Mouse (Mus musculus): ENCODE data around the gene Dph3. TPM values are rescaled to one million over a fixed set of nuclear protein-coding genes. Genes with fewer than 3 reads are reported as not detected.

Gene Dph3
- total RNA-seq, 2 experiments from 2014 or later, result 110 to 122 TPM

DNA sequence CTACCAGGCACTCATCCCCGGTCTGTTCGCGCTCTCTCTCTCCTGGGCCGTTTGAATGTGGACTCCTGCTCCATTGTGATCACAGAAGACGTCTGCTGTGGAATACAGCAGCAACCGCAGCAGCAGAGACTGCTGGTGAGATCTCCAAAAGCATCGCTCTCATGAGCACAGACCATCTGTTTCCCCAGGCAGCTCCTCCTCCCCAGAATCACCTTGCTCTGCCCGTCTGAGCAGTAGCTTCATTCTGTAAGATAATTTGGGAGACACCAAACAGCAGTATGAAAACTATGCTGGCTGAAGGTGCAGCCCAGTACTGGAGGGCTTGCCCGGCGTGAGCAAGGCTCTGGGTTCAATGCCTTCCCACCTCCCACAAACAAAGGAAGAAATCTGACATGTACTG lies 4.5 kb downstream of the Dph3 start:
- H3K4me3 ChIP-seq, result no peak overlapping the region
- intact Hi-C loops (cut with DNase I), result loop anchor here (10.0 kb wide), 1 partner anchor 586 kb away; the partner anchor contains the start of genes Eaf1 and Mettl6
- DNase-seq, result no peak
- H3K27ac ChIP-seq, result no peak overlapping the region
- TF ChIP-seq CTCF (IDR thresholded peaks at IDR 0.05), result no peak

DNA sequence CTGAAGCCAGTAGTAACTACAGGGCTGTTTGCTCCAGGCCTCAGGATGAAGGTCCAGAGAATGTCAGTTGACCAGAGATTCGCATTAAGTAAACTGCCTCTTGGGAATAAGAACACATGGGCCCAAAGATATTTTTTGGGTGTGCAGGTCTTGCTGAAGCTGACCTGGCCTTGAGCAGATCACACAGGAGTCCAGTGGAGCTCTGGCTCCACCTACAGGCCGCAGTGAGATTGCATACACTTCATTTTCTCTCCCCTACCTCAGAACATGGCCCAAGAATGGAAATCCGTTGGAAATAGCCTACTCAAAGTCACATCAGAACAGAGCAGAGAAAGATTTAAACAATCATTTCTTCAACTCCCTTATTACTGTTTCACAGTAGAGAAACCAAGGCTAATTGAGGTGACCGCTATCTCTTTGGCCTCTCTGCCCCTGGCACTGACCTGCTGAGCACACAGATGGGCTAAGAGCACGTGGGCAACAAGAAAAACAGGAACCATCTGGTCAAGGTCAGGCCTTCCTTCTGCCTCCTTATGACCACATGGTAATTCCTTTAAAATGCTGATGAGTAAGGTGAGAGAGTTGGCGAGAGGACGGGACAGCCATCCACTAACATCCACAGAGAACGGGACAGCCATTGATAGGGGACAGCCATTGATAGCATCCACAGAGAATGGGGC lies 8.5 kb downstream of the Dph3 start:
- intact Hi-C loops (cut with DNase I), result loop anchor here (1.0 to 2.0 kb wide), 3 partner anchors 122 to 420 kb away; no protein-coding TSS in a partner anchor
- TF ChIP-seq CTCF (IDR thresholded peaks at IDR 0.05), result peak; percentile 98; the same call in 1 of the 2 replicates
- peak overlapping the region; percentile 0; the same call in 1 of the 2 replicates for H3K27ac ChIP-seq
- DNase-seq, result peak; percentile 74
- no peak overlapping the region for H3K4me3 ChIP-seq

DNA sequence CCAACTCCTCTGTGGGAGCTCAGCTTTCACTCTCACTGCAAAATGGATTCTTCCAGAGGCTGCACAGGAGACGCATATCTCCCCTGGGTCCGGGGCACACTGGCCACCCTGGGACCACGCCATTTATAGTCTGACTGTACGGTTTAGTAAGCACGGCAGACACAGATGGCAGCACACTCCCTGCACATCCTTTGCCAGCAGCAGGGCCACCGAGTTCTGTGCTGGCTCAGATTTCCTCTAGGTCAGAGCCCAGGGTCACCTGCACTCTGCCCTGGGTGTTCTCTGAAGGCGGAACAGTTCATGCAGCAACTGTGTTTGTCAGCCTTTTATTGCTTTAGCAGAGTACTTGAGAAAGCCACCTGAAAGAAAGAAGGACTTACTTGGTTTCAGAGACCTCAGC lies 11.6 kb downstream of the Dph3 start:
- Histone ChIP-seq H3K4me3 (no peak overlapping the region), H3K27ac (peak overlapping the region; percentile 89)
- TF ChIP-seq CTCF (IDR thresholded peaks at IDR 0.05), result no peak
- DNase-seq, result peak; percentile 77
- intact Hi-C loops (cut with DNase I), result no loop called here

DNA sequence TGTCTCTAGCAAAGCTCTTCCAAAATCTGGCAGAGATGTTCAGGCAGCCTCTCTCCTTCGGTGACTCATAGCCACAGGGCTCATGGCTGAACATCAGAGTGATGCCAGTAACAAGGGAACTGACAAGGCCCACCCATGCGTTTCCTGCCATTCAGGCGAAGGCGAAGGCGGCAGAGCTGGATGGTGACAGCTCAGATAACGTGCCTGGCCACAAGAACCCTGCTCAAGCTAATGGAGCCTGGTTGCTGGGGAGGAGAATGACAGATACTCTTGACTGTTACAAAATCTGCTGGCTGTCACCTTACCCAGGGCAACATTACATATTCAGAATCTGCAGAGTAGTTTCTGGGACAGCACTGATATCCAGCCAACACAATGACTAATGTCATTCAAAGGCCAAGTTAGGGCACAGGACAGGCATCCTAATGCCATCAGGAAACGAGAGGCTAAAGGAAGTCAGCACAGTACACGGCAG lies 12.3 kb downstream of the Dph3 start:
- no peak for TF ChIP-seq CTCF (IDR thresholded peaks at IDR 0.05)
- no peak overlapping the region for H3K4me3 ChIP-seq
- intact Hi-C loops (cut with DNase I), result no loop called here
- peak; percentile 67 for DNase-seq
- peak overlapping the region; percentile 89 for H3K27ac ChIP-seq

DNA sequence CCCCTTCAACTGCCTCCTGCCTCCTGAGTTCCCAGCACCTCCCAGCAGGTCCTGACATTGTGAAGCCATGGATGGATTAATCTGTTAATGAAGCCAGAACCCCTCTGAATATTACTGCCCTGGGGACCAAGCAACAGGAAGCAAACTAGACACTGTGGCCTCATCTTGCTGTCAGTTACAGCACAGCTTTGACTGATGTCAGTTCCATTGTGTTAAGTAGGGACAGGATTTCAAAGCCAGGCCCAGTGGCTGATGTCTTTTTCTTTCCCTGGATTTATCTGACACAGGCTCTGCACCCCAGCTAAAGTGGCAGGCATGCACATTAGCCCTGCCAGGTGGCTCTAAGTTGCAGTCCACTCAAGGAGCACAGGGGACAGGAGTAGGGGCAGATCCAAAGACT lies 12.7 kb downstream of the Dph3 start:
- Histone ChIP-seq H3K27ac (peak overlapping the region; percentile 89), H3K4me3 (no peak overlapping the region)
- no peak for DNase-seq
- intact Hi-C loops (cut with DNase I), result no loop called here
- TF ChIP-seq CTCF (IDR thresholded peaks at IDR 0.05), result no peak

DNA sequence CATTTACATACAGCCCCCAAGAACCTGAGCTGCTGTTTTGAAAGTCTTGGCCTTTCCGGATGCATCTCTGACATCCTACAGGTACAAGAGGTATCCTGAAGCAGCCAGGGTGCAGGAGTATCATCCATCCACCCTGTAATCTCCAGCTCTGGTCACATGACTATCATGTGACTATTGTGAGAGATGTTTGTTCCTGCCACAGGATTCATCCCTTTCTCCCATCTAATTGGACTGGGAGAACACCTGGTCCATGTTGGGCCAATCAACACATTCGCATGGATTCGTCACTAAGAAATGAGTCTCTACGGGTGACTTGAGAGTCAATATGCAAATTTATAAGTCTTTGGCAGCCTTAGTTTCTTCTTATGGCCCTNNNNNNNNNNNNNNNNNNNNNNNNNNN lies 24.1 kb downstream of the Dph3 start:
- Histone ChIP-seq H3K27ac (no peak overlapping the region), H3K4me3 (no peak overlapping the region)
- intact Hi-C loops (cut with DNase I), result no loop called here
- TF ChIP-seq CTCF (IDR thresholded peaks at IDR 0.05), result no peak
- DNase-seq, result no peak

DNA sequence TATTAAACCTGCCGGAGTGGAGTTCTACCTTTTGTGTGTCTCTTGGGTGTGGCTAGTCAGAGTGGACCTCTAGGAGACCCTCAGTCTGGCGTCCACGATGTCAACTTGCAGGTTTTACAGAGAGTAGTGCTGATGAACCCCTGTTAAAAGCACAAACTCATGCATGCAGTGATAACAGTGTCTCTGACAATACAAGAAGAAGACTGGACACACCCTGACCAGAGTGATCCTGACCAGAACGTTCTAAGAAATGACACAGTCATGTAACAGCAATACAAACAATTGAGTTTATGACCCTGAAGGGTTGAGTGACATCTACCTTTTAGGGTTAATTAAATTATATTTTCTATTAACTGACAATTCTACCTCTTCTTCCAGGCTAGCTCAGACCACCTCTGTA lies 27.9 kb downstream of the Dph3 start:
- intact Hi-C loops (cut with DNase I), result no loop called here
- DNase-seq, result no peak
- Histone ChIP-seq H3K4me3 (no peak overlapping the region), H3K27ac (no peak overlapping the region)
- no peak for TF ChIP-seq CTCF (IDR thresholded peaks at IDR 0.05)

DNA sequence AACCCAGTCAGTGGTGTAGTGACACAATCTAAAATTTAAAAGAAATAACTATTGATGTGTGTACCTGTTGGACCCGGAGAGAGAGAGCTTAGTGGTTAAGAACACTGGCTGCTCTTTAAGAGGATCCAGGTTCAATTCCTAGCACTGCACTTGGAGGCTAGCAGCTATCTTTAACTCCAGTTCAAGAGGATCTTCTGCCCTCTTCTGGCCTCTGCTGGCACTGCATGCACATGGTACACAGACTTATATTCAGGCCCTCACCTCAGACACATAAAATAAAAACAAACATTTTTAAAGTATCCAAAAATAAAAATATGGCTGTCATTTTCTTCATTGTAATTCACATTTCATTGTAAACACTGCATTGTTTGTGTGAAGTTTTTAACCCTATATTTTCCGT lies 28.9 kb downstream of the Dph3 start:
- DNase-seq, result peak; percentile 40
- H3K4me3 ChIP-seq, result no peak overlapping the region
- peak; percentile 63 for TF ChIP-seq CTCF (IDR thresholded peaks at IDR 0.05)
- intact Hi-C loops (cut with DNase I), result no loop called here
- H3K27ac ChIP-seq, result no peak overlapping the region

DNA sequence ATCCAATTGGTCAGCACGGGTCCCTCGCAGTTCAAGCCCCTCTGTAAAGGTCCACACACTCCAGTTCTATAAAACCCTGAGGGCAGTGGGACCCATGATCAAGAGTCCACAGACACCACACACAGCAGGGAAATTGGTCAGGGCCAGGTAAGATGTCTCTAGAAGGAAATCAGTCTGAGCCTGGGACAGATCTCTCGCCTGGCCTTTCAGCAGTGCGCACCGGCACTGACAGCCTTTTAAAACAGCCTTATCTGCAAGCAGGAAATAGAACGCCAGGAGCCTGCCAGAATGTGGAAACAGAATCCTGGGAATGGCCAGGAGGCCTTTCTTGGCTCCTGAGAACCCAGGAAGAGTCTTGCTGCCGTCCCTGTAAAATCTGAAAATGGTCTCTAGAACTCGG lies 29.7 kb downstream of the Dph3 start:
- Histone ChIP-seq H3K27ac (peak overlapping the region; percentile 12; the same call in 1 of the 2 replicates), H3K4me3 (no peak overlapping the region)
- intact Hi-C loops (cut with DNase I), result no loop called here
- TF ChIP-seq CTCF (IDR thresholded peaks at IDR 0.05), result no peak
- DNase-seq, result no peak

DNA sequence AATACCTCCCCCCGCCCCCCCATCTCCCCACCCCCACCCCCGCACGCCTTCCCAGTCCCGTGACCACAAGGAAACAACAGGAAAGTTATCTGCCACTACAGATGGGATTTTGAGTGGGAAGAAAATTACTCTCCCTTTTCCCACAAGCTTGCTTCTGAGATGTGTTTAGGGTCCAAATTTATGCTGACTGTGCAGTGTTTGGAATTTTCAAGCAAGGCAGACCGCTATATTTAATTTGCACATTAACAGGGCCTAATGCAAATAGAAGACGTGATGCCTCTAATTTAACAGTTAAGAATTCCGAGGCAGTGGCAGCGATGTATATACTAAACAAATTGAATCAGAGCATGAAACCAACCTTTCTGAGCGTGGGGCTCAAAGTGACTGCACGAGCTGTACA lies 30.7 kb downstream of the Dph3 start:
- no peak for TF ChIP-seq CTCF (IDR thresholded peaks at IDR 0.05)
- H3K27ac ChIP-seq, result no peak overlapping the region
- intact Hi-C loops (cut with DNase I), result no loop called here
- no peak for DNase-seq
- no peak overlapping the region for H3K4me3 ChIP-seq

DNA sequence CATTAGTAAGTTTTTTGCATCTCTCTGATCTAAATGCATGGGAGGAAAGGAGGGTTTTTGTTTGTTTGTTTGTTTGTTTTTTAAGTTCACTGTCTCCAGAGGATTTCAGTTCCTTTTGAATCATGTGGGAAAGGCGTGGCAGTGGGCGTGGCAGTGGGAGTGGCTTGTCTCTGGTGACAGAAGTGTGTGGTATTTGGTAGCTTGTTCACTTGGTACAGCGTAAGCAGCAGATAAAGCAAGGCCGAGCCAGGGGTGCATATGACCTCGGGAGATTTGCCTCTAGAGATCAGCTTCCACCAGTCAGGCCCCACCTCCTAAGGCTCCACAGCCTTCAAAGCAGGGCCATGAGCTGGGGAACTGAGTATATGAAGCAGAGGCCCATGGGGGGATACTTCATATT lies 31.6 kb downstream of the Dph3 start:
- TF ChIP-seq CTCF (IDR thresholded peaks at IDR 0.05), result no peak

DNA sequence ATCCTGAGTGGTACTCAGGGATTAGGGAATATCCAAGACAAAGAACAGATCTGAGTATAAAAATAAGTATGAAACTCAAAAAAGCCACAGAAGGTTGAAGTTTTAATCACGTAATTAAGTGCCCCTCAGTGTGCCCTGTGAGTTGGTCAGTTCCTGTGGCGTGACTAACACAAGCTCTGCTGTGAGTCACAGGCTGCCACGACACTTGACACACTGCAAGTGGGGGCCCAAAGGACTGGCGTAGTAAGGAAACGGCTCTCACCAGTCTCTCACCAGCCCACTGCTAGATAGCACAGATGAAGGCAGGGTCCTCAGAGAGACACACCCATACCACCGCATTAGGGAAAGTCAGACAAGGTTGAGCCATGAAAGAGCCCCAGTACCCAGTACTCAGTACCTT lies 35.4 kb downstream of the Dph3 start:
- Histone ChIP-seq H3K4me3 (no peak overlapping the region), H3K27ac (no peak overlapping the region)
- intact Hi-C loops (cut with DNase I), result no loop called here
- TF ChIP-seq CTCF (IDR thresholded peaks at IDR 0.05), result no peak
- no peak for DNase-seq

More for the DNA sequence above, 31.6 kb downstream of the Dph3 start:
- Histone ChIP-seq H3K27ac (no peak overlapping the region), H3K4me3 (no peak overlapping the region)
- DNase-seq, result no peak
- intact Hi-C loops (cut with DNase I), result no loop called here

DNA sequence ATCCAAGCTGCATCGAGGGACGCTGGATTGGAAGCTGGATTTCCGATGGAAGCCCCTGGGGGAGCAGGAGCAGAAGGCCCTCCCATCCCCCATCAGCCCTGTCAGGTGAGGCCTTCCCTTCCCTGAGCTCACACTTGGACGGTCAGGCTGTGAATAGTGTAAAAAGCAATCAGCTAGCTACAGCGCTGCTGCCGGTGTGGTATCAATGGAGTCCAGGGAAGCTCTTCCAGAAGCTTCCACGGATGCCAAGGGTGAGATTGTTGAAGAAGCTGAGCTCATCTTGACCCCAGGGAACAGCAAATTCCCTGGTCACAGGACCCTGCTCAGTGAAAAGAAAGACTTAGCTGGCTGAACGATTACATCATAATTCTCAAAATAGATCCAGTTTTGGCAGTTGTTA lies 39.2 kb downstream of the Dph3 start:
- TF ChIP-seq CTCF (IDR thresholded peaks at IDR 0.05), result no peak
- no peak for DNase-seq
- Histone ChIP-seq H3K27ac (peak overlapping the region; percentile 33; the same call in 1 of the 2 replicates), H3K4me3 (no peak overlapping the region)
- intact Hi-C loops (cut with DNase I), result no loop called here

DNA sequence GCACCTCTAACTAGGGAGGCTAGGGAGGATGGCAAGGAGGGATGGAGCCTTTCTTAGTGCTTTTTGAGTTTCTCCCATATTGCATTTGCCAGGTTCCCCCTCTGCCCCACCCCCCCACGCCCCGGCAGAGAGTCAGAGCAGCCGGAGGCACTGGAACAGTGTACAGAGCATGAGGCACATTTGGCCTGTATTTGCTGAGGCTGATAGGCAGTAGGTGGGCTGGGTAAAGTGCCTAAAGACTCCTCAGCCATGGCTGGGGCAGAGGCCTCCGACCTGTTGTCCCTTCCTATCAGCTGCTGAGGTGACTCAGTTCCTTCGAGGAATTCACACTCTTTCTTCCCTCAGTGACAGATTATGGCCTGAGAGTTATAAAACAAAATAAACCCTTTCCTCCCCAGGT lies 43.4 kb downstream of the Dph3 start:
- Histone ChIP-seq H3K27ac (no peak overlapping the region), H3K4me3 (no peak overlapping the region)
- no peak for TF ChIP-seq CTCF (IDR thresholded peaks at IDR 0.05)
- intact Hi-C loops (cut with DNase I), result no loop called here
- no peak for DNase-seq

Measured in gastrocnemius, adult 2 months (tissue).